In the genomic region with DNA sequence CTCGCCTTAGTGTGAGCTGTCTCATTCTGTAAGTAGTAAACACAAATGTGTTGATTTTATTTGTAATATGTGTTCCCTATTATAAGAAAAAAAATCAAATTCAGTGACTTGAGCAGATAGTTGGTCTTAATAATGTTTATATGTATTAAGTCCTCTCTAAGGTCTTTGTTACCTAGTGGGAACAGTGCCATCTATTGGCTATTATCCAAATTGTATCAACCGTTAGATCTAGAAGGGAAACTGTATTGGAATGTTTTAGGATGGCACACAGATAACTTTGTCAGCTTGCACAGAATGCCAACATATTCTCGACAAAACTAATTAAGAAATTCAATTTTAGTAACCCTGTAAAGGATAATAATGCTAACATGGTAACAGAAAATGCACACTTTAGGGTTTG, we compare ENCODE assay signal across 14 mouse cellular contexts.
DNase-seq lines count a peak whose midpoint lies in the region; ATAC-seq and TF ChIP-seq lines count a peak whose summit lies in the region.
"Had no signal": no experiment of that assay in that cellular context is flagged by ENCODE, and none has a peak within 500 bp of the region (broad histone marks: within the 10 kb centered on the region; RNA-seq: fewer than 3 reads in every experiment).

No protein-coding gene starts in this region.

- no peaks in the 10 kb centered on the region for H3K9me3 ChIP-seq in heart, postnatal 0 days (replicated peaks; ENCODE audit: control insufficient read depth, low read length)
- no peaks in the 10 kb centered on the region for H3K9me3 ChIP-seq in heart, embryonic 10.5 days
- H3K9me3 ChIP-seq in midbrain, embryonic 14.5 days (ENCODE audit: control insufficient read depth, low read length): no peaks in the 10 kb centered on the region
- no peaks in the 10 kb centered on the region for H3K9me3 ChIP-seq in midbrain, embryonic 10.5 days (replicated peaks)
- H3K9me3 ChIP-seq: embryonic facial prominence, embryonic 13.5 days; neural tube, embryonic 12.5 days had no signal

- no peak overlapping the region for H3K4me2 ChIP-seq in heart, postnatal 0 days (ENCODE audit: low read depth, low read length)
- H3K4me2 ChIP-seq in midbrain, embryonic 14.5 days (ENCODE audit: low read length): no peak overlapping the region
- H3K4me2 ChIP-seq: embryonic facial prominence, embryonic 13.5 days; neural tube, embryonic 12.5 days had no signal

- peak; percentile 19; the same call in 1 of the 2 replicates for TF ChIP-seq CTCF in heart, postnatal 0 days (IDR thresholded peaks at IDR 0.05; ENCODE audit: low read depth)

- H3K27ac ChIP-seq in heart, postnatal 0 days (ENCODE audit: low read depth): no peak overlapping the region
- H3K27ac ChIP-seq in heart, embryonic 10.5 days: no peak overlapping the region
- H3K27ac ChIP-seq in midbrain, embryonic 14.5 days (replicated peaks; ENCODE audit: low read depth, low read length): no peak overlapping the region
- no peak overlapping the region for H3K27ac ChIP-seq in midbrain, embryonic 10.5 days (replicated peaks)
- H3K27ac ChIP-seq: embryonic facial prominence, embryonic 13.5 days; neural tube, embryonic 12.5 days had no signal

- no peak overlapping the region for H3K9ac ChIP-seq in heart, postnatal 0 days (replicated peaks; ENCODE audit: low read depth, low read length)
- H3K9ac ChIP-seq in midbrain, embryonic 14.5 days (replicated peaks; ENCODE audit: low read length): no peak overlapping the region
- H3K9ac ChIP-seq: embryonic facial prominence, embryonic 13.5 days; neural tube, embryonic 12.5 days had no signal

- no peak for DNase-seq in heart, postnatal 0 days (ENCODE audit: low spot score)
- no peak for DNase-seq in heart, embryonic 10.5 days (ENCODE audit: low spot score)
- DNase-seq in midbrain, embryonic 14.5 days: peak; percentile 83
- no peak for DNase-seq in midbrain, embryonic 10.5 days (ENCODE audit: low spot score)
- peak; percentile 13 for DNase-seq in c-Kit-positive CD71-positive TER-119-negative erythroid progenitor cells, embryonic 14.5 days (ENCODE audit: low read depth)
- DNase-seq in splenic B cell, adult 2 months (ENCODE audit: low read depth, low spot score): peak; percentile 49
- no peak for DNase-seq in adrenal gland, postnatal 36 days
- no peak for DNase-seq in kidney, postnatal 10 days
- DNase-seq: heart, postnatal 10 days; kidney, postnatal 4 days; lung, postnatal 4 days; right cerebral cortex, postnatal 4 days had no signal

- WGBS in heart, postnatal 0 days: 31% methylated on average over 3 of the region's 3 CpGs
- 39% methylated on average over 3 of the region's 3 CpGs for WGBS in heart, embryonic 10.5 days
- WGBS in midbrain, embryonic 14.5 days: 34% methylated on average over 3 of the region's 3 CpGs
- WGBS in midbrain, embryonic 10.5 days: 41% methylated on average over 3 of the region's 3 CpGs

- ATAC-seq in heart, postnatal 0 days (ENCODE audit: insufficient read depth, low read depth): no peak
- ATAC-seq in midbrain, embryonic 14.5 days (ENCODE audit: low FRiP score, low TSS enrichment): no peak

- H3K4me1 ChIP-seq in heart, postnatal 0 days (ENCODE audit: control insufficient read depth, insufficient read depth): no peaks in the 10 kb centered on the region
- no peaks in the 10 kb centered on the region for H3K4me1 ChIP-seq in heart, embryonic 10.5 days
- H3K4me1 ChIP-seq in midbrain, embryonic 14.5 days (ENCODE audit: control insufficient read depth, insufficient read depth, low read length): no peaks in the 10 kb centered on the region
- no peaks in the 10 kb centered on the region for H3K4me1 ChIP-seq in midbrain, embryonic 10.5 days
- H3K4me1 ChIP-seq: embryonic facial prominence, embryonic 13.5 days; neural tube, embryonic 12.5 days had no signal

- H3K27me3 ChIP-seq in heart, postnatal 0 days (ENCODE audit: control insufficient read depth, insufficient read depth, low read length): no peaks in the 10 kb centered on the region
- no peaks in the 10 kb centered on the region for H3K27me3 ChIP-seq in heart, embryonic 10.5 days (ENCODE audit: insufficient read depth, poor library complexity, severe bottlenecking)
- no peaks in the 10 kb centered on the region for H3K27me3 ChIP-seq in midbrain, embryonic 14.5 days (ENCODE audit: control insufficient read depth, insufficient read depth, low read length)
- no peaks in the 10 kb centered on the region for H3K27me3 ChIP-seq in midbrain, embryonic 10.5 days (ENCODE audit: low read depth, poor library complexity, severe bottlenecking)
- no peaks in the 10 kb centered on the region for H3K27me3 ChIP-seq in splenic B cell, adult 2 months (ENCODE audit: control insufficient read depth, insufficient read depth, low read length, poor library complexity, severe bottlenecking)
- H3K27me3 ChIP-seq: embryonic facial prominence, embryonic 13.5 days; neural tube, embryonic 12.5 days had no signal

- H3K4me3 ChIP-seq in heart, postnatal 0 days (ENCODE audit: low read depth, low read length): no peak overlapping the region
- H3K4me3 ChIP-seq in heart, embryonic 10.5 days: no peak overlapping the region
- no peak overlapping the region for H3K4me3 ChIP-seq in midbrain, embryonic 14.5 days (replicated peaks; ENCODE audit: low read depth, low read length)
- H3K4me3 ChIP-seq in midbrain, embryonic 10.5 days: no peak overlapping the region
- H3K4me3 ChIP-seq: embryonic facial prominence, embryonic 13.5 days; neural tube, embryonic 12.5 days had no signal

- no peaks in the 10 kb centered on the region for H3K36me3 ChIP-seq in heart, postnatal 0 days (replicated peaks; ENCODE audit: control insufficient read depth, insufficient read depth, low read length)
- no peaks in the 10 kb centered on the region for H3K36me3 ChIP-seq in heart, embryonic 10.5 days
- no peaks in the 10 kb centered on the region for H3K36me3 ChIP-seq in midbrain, embryonic 14.5 days (ENCODE audit: control insufficient read depth, insufficient read depth, low read length)
- H3K36me3 ChIP-seq in midbrain, embryonic 10.5 days: no peaks in the 10 kb centered on the region
- no peaks in the 10 kb centered on the region for H3K36me3 ChIP-seq in splenic B cell, adult 2 months (ENCODE audit: control insufficient read depth, insufficient read depth, low read length, poor library complexity, severe bottlenecking)
- H3K36me3 ChIP-seq: embryonic facial prominence, embryonic 13.5 days; neural tube, embryonic 12.5 days had no signal

- TF ChIP-seq EP300 in heart, postnatal 0 days (IDR thresholded peaks at IDR 0.05; ENCODE audit: low read depth): no peak

Comparison
In these comparisons a context has a peak if more than half of its experiments do, and no peak if none do; other contexts are left out.
1. DNase-seq: peak in midbrain, embryonic 14.5 days (single experiment), c-Kit-positive CD71-positive TER-119-negative erythroid progenitor cells, embryonic 14.5 days (single experiment) and splenic B cell, adult 2 months (single experiment); none in heart, postnatal 0 days (single experiment), heart, embryonic 10.5 days (single experiment), midbrain, embryonic 10.5 days (single experiment), adrenal gland, postnatal 36 days (0 of 2) and kidney, postnatal 10 days (single experiment).